Mouse (Mus musculus): ENCODE measurements at regions not wholly inside any gene's neighbourhood (a gene's known extent, or its start where the extent isn't known, plus 50 kb on each side); places are given as distances from the start of the nearest gene placed in this dataset.

DNA sequence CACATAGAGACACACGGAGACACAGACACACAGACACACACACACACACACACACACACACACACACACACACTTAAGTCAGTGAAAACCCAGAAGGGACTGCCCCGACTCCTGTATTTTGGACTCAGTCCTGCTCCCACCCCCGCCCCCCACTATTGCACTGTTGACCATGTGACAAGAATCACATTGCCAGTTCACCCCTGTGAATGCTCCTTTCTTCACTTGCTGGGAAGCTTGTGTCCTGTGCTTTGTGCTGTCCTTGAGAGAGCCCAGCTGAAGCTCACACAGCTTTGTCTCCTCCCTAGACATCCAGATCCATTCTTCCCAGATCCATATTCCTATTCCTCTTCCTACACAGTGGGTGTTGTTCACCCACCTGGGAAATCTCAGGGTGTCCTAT, 400.0 kb downstream of the Cdh26 start:
- DNase-seq (ENCODE audit: low spot score in 2 of 2): no peak

DNA sequence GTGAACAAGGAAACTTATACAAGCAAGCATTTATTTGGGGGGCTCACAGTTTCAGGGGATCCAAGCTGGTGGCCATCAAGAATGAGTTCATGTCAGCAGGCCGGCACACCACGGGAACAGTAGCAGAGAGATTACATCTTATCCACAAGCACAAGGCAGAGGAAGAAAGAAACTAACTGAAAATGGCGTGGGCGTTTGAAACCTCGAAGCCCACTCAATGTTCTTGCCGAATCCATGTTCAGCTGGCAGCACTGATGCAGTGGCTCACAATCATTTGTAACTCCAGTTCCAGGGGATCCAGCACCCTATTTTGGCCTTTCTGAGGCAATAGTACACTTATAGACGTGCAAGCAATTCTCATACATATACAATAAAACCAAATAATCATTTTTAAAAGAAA, 404.7 kb downstream of the Cdh26 start:
- no peak for DNase-seq (ENCODE audit: low spot score in 2 of 2)

DNA sequence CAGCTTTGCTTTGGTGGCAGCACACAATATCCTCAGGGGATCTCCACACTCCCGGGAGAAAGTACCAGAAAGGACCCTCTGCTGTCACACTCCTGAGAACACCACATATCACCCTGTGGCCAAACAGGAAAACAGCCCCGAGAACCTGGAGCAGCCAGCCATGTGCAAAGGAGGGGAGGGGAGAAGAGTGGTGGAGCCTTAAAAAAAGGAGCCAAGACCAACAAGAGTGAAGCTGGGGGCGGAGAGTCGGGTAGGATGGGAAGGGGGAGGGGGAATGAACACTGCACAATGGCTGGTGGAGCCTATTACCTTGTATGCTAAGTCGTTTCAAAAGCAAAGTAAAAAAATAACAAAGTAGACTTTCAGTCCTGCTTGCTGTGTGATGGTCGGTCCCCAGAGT, 408.2 kb downstream of the Cdh26 start:
- DNase-seq (ENCODE audit: low spot score in 2 of 2): no peak

DNA sequence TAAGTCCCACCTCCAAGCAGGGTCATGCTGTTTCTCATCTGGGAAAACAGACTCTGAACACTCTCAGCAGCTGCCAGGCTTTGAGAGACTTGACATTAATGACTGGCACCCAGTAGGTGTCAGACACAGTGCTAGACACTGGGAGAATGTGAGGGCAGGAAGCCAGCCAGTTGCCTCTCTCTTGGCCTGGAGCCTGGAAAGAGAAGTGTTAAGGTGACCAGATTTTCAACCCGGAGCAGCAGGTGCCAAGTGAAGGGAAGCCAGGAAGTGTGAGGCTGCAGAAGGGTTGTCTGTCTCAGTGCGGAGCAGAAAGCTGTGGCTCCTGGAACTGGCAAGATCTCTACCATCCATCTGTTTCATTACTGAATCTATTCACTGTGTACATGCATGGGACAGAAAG, 410.6 kb downstream of the Cdh26 start:
- DNase-seq (ENCODE audit: low spot score in 2 of 2): no peak

- DNase-seq (ENCODE audit: low spot score in 2 of 2): no peak
Observed at GRCm38 (mm10) chr2:178842595-178842994, 412.3 kb downstream of the Cdh26 start.

DNA sequence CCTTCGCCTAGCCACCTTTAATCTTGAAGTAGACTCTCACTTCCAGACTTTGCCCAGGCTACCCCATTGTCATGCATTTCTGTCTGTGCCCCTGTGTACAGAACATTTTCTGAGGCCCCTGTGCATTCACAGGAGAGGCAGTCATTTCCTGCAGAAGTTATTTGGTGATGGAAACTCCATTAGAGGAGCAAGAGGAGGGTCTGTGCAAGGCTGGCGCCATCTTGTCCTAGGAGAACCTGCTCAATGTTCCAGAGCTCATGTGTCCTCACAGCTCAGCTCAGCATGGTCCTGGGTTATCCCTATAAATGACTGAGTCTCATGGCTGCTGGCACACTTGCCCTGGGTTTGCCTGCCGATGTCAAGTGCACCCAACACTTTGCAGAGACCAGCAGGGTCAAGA, 413.1 kb downstream of the Cdh26 start:
- DNase-seq (ENCODE audit: low spot score in 2 of 2): no peak

- no peak for DNase-seq (ENCODE audit: low spot score in 2 of 2)
Observed at GRCm38 (mm10) chr2:178844561-178844960, 414.2 kb downstream of the Cdh26 start.

GRCm38 (mm10) chr2:178850320-178850719, 420.0 kb downstream of the Cdh26 start:
- no peak for DNase-seq (ENCODE audit: low spot score in 2 of 2)

GRCm38 (mm10) chr2:178850769-178851168, 420.4 kb downstream of the Cdh26 start:
- no peak for DNase-seq (ENCODE audit: low spot score in 2 of 2)

DNA sequence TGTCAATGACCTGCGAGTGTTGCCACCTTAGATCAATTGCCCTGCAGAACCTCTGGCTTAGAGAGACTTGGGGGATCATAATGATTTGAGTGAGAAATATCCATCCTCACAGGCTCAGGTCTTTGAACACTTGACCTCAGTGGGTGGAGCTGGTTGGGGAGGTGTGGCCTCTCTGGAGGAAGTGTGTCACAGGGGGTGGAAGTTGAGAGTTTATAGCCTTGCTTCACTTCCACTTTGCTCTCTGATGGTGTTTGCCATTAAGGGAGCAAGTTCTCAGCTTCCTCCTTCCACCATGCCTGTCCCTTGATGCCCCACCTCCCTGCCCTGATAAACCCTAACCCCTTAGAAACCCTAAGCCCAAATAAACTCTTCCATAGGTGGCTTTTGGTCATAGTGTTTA, 423.7 kb downstream of the Cdh26 start:
- no peak for DNase-seq (ENCODE audit: low spot score in 2 of 2)

DNA sequence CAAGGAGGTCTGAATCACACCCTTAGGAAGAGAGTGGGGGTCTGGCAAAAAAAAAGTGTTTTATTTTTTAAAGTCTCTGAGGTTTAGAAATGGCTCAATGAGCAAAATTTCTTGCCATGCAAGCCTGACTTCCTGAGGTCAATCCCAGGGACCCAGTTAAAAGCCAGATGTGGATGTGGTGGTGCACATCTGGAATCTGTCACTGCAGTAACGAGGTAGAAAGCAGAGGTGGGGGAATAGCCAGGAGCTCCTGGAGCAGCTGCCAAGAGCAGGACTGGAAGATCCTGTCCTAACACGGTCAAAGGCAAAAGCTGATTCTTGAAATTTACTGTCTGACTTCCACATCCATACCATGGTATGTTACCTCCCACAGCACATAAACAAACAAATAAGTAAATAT, 424.4 kb downstream of the Cdh26 start:
- DNase-seq (ENCODE audit: low spot score in 2 of 2): no peak

GRCm38 (mm10) chr2:178862620-178863019, 432.3 kb downstream of the Cdh26 start:
- DNase-seq (ENCODE audit: low spot score in 2 of 2): no peak

DNA sequence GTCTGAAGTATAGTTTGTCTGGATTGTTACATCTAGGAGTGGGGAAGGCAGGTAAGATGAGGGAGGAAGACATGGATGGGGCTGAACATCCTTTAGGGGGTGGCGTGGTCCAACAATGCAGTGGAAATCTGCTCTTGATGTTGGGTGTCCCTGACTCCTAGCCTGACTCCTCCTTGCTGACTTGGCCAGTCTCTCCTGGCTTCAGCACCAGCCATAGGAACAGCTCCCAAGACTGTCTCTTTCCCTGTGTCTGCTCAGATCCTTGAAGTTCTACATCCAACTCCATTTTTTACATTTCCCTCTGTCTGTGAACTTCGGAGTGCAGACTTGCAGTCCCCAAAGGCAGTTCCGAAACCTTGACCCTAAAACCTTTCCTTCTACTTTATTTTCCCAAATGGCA, 436.8 kb downstream of the Cdh26 start:
- no peak for DNase-seq (ENCODE audit: low spot score in 2 of 2)

DNA sequence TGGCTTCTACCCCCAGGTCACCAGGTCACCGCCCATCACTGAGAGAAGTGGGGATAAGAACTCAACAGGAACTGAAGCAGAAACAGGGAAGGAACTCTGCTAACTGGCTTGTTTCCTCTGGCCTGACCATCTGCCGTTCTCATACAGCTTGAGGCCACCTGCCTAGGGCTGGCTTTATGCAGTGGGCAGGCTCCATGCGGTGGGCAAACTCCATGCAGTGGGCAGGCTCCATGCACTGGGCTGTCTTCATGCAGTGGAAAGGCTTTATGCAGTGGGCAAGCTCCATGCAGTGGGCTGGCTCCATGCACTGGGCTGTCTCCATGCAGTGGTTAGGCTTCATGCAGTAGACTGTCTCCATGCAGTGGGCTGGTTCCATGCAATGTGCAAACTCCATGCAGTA, 438.8 kb downstream of the Cdh26 start:
- DNase-seq (ENCODE audit: low spot score in 2 of 2): no peak

DNA sequence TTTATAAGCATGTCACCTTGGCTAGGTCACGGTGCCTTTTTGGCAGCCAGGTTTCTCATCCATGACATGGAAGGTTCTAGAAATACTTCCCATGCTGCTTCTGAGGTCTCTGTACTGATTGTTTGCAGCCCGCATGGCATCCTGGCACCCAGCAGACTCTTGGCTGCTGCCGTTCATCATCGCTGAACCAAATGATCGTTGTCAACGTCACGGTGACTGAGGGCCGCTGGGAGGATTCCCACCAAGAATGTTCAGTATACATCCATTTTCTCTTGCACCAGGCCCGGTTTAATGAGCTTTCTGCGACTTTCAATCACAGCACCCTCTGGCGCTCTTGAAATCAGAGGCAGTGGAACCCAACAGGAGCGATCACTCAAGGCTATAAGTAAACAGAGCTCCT, 448.1 kb downstream of the Cdh26 start:
- no peak for DNase-seq (ENCODE audit: low spot score in 2 of 2)

DNA sequence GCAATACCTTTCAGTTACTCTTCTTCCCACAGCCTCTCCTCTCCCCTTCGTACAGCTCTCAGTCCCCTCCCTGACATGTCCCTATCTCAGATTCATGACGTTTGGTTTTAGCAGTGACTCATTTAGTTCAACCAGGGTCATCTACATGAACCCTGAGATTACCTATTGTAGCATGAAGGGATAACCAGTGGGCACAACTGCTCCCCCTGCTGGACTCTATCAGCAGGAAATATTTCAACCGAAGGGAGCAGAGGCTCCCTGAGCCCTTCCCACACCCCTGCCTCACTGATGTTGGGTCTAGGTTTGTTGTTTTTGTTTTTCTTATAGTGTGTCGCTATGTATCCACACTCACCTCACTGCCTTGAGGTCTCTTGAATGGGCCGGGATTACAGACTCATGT, 455.4 kb downstream of the Cdh26 start:
- DNase-seq (ENCODE audit: low spot score in 2 of 2): no peak

GRCm38 (mm10) chr2:178888704-178889103, 458.4 kb downstream of the Cdh26 start:
- no peak for DNase-seq (ENCODE audit: low spot score in 2 of 2)

- DNase-seq (ENCODE audit: low spot score in 2 of 2): no peak
Observed at GRCm38 (mm10) chr2:178902397-178902796, 472.1 kb downstream of the Cdh26 start.

DNA sequence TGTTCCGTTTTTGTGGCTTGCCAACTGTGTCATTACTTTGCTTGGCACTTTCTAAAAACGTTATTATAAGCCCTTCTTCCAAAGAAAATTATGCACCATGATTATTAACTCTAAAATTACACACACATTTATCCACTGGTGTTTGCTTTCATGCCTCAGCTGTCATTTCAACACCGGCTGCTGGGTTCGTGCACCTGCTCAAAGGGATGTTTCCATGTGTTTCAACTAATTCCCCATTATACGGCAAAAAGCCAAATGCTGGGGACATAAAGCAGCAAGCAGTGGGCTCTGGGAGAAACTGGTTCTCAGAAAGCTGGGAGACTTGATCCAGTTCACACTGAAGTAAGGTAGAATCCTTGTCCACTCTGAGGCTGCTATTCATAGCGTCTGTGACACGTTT, 479.0 kb downstream of the Cdh26 start:
- no peak for DNase-seq (ENCODE audit: low spot score in 2 of 2)

DNA sequence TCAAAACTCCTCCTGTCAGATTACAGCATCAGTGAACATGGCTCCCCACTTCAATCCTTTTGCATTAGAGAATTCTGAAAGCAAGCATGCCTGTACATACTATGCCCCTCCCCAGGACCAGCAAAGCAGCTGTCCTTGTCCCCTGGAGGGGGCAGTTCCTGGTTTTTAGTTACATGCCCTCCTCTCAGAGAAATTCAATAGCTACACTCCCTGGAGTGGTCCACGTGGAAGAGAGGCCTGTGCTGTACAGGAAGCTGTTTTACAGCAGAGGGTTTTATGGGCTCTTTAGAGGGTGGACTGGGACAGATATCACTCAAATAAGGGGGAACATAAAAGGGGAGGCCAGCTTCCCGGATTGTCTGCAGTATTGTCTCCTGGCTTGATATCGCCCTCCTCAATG, 481.3 kb downstream of the Cdh26 start:
- DNase-seq (ENCODE audit: low spot score in 2 of 2): no peak

DNA sequence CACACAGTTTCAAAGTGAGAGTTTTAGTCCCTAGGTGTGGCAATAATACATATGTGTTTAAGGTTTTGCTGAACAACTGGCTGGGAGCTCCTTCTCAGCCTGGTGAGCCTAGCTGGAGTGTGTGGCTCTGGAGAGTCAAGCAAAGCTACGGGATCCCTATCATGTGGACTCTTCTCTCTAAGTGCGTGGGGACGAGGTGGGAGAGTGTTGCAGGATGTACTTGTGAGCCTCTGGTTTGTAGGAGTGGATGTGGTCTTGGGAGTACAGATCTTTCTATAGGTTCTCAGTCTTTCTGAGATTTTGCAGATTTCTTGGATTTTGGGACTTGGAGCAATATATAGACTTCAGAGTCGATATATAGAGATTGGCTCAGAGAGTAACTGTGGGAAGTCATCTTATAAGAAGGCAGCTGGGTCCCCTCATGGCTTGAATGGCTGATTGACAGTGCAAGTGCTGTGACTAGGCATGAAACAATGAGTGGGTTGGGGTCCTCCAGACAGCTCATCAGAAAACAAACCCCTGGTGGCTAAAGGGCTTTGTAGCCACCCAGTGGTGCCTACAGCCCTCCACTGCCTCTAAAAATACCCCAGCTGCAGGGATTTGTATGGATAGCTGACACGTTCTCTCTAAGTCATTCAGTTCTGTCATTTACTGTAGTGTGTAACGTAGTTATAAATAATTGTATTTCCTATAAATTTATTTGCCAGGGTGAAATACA, 486.1 kb downstream of the Cdh26 start:
- DNase-seq (ENCODE audit: low spot score in 2 of 2): no peak

DNA sequence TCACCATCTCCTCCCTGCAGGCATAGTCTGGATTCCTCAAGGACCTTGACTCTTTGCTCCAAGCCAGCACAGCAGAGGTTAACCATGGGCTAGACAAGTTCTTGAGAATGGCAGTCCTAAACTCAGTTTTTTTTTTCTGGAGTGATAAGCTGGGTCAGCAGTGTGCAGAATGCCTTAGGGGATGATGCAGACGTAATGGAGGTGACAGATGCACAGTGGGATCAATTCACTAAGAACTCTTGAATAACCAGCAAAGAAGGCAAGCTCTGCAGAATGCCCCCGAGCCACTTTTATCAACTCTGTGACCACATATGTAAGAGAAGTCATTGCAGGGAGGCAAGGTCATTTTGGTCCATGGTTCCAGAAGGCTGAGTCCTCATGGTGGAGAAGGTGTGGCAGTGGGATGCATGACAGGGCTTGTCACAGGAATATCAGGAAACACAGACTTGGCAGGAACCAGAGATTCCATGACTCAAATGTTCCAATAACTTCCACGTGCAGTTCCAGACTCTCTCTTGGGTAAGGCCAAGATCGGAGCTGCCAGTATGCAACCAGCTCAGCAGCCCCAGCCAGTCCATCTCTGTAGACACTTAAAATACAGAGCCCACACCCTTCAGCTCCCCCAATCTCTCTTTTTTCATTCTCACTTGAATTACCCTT, 494.3 kb downstream of the Cdh26 start:
- no peak for DNase-seq (ENCODE audit: low spot score in 2 of 2)

- DNase-seq (ENCODE audit: low spot score in 2 of 2): no peak
Observed at GRCm38 (mm10) chr2:178927038-178927660, 496.8 kb downstream of the Cdh26 start.
